Mouse (Mus musculus) liver, adult 2 months (tissue): ENCODE measurements around the gene Nfu1.

ENCODE experiments used
- CTCF ChIP-seq: fragments of 200-500 bp; IDR thresholded peaks from 2 replicates; pipeline ENCODE4 v1.5.1; 2011; ENCODE audit warnings: low read depth, low read length, control low read depth
- POLR2A ChIP-seq: fragments of 200-500 bp; IDR thresholded peaks from 2 replicates; pipeline ENCODE4 v1.6.1; 2011; ENCODE audit warnings: low read length, control low read depth; ENCODE audit not compliant: insufficient read depth; ENCODE audit errors: extremely low read depth

- TF ChIP-seq CTCF (no peak), POLR2A (no peak)
These were observed 16.7 kb upstream of the Nfu1 start for GRCm38 (mm10) chr6:86992349-86992748.
